Mouse (Mus musculus): ENCODE data around the gene Mdm4. TPM values are rescaled to one million over a fixed set of nuclear protein-coding genes. Genes with fewer than 3 reads are reported as not detected.

The Mdm4 gene
- total and polyA plus RNA-seq, 2 experiments from 2014 or later: 13.4 to 42.2 TPM

DNA sequence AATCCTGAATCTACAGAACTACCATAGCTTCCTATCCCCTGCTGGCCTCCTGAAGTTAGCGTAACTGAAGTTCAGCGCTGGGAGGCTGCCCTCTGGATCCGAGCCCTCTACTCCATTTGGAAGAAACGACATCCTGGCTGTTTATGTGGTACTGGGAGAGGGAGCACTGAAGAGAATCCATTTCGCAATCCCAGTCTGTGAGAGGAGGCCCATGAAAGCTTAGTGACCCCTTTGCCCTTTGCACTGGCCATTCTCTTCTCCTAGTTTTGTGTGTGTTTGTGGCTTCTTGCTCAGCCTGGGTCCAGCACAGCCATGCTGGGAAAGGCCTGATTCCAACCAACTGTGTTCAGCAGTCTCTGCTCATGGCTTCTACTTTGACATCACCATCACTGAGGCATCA is 73.6 kb downstream of the Mdm4 start:
- Histone ChIP-seq H3K27me3 (ENCODE audit: control insufficient read depth, insufficient read depth, low read length) (no peaks in the 10 kb centered on the region), H3K4me3 (ENCODE audit: low read depth, low read length) (no peak overlapping the region), H3K36me3 (replicated peaks; ENCODE audit: control insufficient read depth, insufficient read depth, low read length) (no peaks in the 10 kb centered on the region), H3K4me1 (ENCODE audit: control insufficient read depth, insufficient read depth) (no peaks in the 10 kb centered on the region), H3K9ac (replicated peaks; ENCODE audit: low read depth, low read length) (no peak overlapping the region), H3K4me2 (ENCODE audit: low read depth, low read length) (no peak overlapping the region), H3K9me3 (replicated peaks; ENCODE audit: control insufficient read depth, low read length) (no peaks in the 10 kb centered on the region), H3K27ac (ENCODE audit: low read depth) (no peak overlapping the region)
- 83% methylated on average over 5 of the region's 5 CpGs for WGBS
- DNase-seq (ENCODE audit: low spot score) (no peak), ATAC-seq (ENCODE audit: insufficient read depth, low read depth) (no peak)
- TF ChIP-seq EP300 (IDR thresholded peaks at IDR 0.05; ENCODE audit: low read depth) (no peak), CTCF (IDR thresholded peaks at IDR 0.05; ENCODE audit: low read depth) (no peak)

DNA sequence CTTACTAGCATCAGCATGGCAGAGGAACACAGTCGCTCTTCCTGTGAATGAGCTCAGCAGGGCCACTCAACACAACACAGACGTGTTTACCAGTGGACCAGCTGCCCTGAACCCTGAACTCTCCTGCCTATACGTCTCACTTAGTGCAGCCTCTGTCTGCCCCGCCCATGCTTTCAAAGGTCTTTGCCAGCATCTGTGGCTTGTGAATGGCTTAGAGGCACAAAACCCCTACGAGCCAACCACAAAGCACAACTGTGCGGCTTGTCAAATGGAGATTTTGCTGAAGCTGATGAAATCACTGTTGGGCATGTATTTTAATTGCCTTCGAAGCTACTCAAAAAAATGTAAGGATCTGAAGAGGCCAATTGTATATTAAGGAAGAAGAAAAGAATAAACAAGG is 82.5 kb downstream of the Mdm4 start:
- ATAC-seq (ENCODE audit: insufficient read depth, low read depth) (no peak), DNase-seq (ENCODE audit: low spot score) (no peak)
- 63% methylated on average over 7 of the region's 7 CpGs for WGBS
- TF ChIP-seq EP300 (IDR thresholded peaks at IDR 0.05; ENCODE audit: low read depth) (no peak), CTCF (IDR thresholded peaks at IDR 0.05; ENCODE audit: low read depth) (no peak)
- no peaks in the 10 kb centered on the region for H3K27me3 ChIP-seq (ENCODE audit: control insufficient read depth, insufficient read depth, low read length)
- H3K4me1 ChIP-seq (ENCODE audit: control insufficient read depth, insufficient read depth): no peaks in the 10 kb centered on the region
- no peak overlapping the region for H3K27ac ChIP-seq (ENCODE audit: low read depth)
- no peak overlapping the region for H3K4me2 ChIP-seq (ENCODE audit: low read depth, low read length)
- H3K36me3 ChIP-seq (replicated peaks; ENCODE audit: control insufficient read depth, insufficient read depth, low read length): no peaks in the 10 kb centered on the region
- no peaks in the 10 kb centered on the region for H3K9me3 ChIP-seq (replicated peaks; ENCODE audit: control insufficient read depth, low read length)
- no peak overlapping the region for H3K9ac ChIP-seq (replicated peaks; ENCODE audit: low read depth, low read length)
- H3K4me3 ChIP-seq (ENCODE audit: low read depth, low read length): no peak overlapping the region

DNA sequence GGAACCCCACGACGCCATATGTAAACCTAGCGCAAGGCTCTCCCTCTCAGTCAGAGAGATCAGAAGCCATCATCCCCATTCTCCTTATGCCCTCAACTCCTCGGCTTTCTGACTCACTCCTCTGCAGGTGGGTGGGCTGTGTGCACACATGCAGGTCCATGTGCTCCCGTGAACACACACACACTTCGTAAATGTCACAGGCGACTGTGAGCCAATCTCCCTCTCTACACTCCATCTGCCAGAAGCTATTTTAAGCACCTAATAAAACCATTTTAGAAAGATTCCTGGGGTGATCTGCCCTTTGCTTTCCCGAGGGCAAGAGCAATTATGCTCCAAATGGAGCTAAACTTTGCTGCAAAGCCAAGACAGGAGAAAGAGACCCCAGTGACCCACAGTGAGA is 84.5 kb downstream of the Mdm4 start:
- H3K9me3 ChIP-seq (replicated peaks; ENCODE audit: control insufficient read depth, low read length): no peaks in the 10 kb centered on the region
- no peak overlapping the region for H3K27ac ChIP-seq (ENCODE audit: low read depth)
- TF ChIP-seq EP300 (IDR thresholded peaks at IDR 0.05; ENCODE audit: low read depth) (no peak), CTCF (IDR thresholded peaks at IDR 0.05; ENCODE audit: low read depth) (no peak)
- no peaks in the 10 kb centered on the region for H3K36me3 ChIP-seq (replicated peaks; ENCODE audit: control insufficient read depth, insufficient read depth, low read length)
- no peak overlapping the region for H3K4me2 ChIP-seq (ENCODE audit: low read depth, low read length)
- 68% methylated on average over 8 of the region's 8 CpGs for WGBS
- no peaks in the 10 kb centered on the region for H3K27me3 ChIP-seq (ENCODE audit: control insufficient read depth, insufficient read depth, low read length)
- no peak overlapping the region for H3K9ac ChIP-seq (replicated peaks; ENCODE audit: low read depth, low read length)
- DNase-seq (ENCODE audit: low spot score): no peak
- no peak overlapping the region for H3K4me3 ChIP-seq (ENCODE audit: low read depth, low read length)
- no peaks in the 10 kb centered on the region for H3K4me1 ChIP-seq (ENCODE audit: control insufficient read depth, insufficient read depth)
- ATAC-seq (ENCODE audit: insufficient read depth, low read depth): no peak

DNA sequence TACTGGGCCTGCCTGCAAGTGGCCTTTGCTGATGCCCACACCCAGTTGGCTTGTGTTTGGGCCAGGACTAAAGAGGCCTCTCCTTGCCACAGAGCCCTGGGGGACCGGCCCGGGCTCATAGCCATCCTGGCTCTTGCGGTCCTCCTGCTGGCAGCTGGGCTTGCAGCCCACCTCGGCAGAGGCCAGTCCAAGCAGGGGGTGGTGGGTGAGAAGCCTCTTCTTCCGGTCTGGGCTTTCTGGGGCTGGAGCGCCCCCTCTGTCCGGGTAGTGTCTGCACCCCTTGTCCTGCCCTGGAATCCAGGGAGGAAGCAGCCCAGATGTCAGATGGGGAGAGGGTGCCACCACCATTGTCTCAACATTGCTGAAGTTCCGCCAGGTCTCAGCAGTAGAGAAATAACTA is 91.4 kb downstream of the Mdm4 start:
- TF ChIP-seq CTCF (IDR thresholded peaks at IDR 0.05; ENCODE audit: low read depth) (no peak), EP300 (IDR thresholded peaks at IDR 0.05; ENCODE audit: low read depth) (no peak)
- no peak overlapping the region for H3K4me3 ChIP-seq (ENCODE audit: low read depth, low read length)
- 66% methylated on average over 8 of the region's 8 CpGs for WGBS
- no peak overlapping the region for H3K27ac ChIP-seq (ENCODE audit: low read depth)
- no peaks in the 10 kb centered on the region for H3K4me1 ChIP-seq (ENCODE audit: control insufficient read depth, insufficient read depth)
- no peak overlapping the region for H3K4me2 ChIP-seq (ENCODE audit: low read depth, low read length)
- DNase-seq (ENCODE audit: low spot score): no peak
- ATAC-seq (ENCODE audit: insufficient read depth, low read depth): no peak
- no peaks in the 10 kb centered on the region for H3K36me3 ChIP-seq (replicated peaks; ENCODE audit: control insufficient read depth, insufficient read depth, low read length)
- no peak overlapping the region for H3K9ac ChIP-seq (replicated peaks; ENCODE audit: low read depth, low read length)
- no peaks in the 10 kb centered on the region for H3K27me3 ChIP-seq (ENCODE audit: control insufficient read depth, insufficient read depth, low read length)
- H3K9me3 ChIP-seq (replicated peaks; ENCODE audit: control insufficient read depth, low read length): no peaks in the 10 kb centered on the region

DNA sequence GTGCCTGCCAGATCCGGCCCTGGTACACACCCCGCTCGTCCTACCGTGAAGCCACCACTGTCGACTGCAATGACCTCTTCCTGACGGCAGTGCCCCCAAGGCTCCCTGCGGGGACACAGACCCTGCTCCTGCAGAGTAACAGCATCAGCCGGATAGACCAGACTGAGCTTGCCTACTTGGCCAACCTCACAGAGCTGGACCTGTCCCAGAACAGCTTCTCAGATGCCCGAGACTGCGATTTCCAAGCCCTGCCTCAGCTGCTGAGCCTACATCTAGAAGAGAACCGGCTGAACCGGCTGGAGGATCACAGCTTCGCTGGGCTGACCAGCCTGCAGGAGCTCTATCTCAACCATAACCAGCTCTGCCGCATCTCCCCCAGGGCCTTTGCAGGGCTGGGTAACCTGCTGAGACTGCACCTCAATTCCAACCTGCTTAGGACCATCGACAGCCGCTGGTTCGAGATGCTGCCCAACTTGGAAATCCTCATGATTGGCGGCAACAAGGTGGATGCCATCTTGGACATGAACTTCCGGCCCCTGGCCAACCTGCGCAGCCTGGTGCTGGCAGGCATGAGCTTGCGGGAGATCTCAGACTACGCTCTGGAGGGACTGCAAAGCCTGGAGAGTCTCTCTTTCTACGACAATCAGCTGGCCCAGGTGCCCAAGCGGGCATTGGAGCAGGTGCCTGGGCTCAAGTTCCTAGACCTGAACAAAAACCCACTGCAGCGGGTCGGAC is 92.9 kb downstream of the Mdm4 start:
- no peaks in the 10 kb centered on the region for H3K36me3 ChIP-seq (replicated peaks; ENCODE audit: control insufficient read depth, insufficient read depth, low read length)
- H3K9ac ChIP-seq (replicated peaks; ENCODE audit: low read depth, low read length): no peak overlapping the region
- H3K9me3 ChIP-seq (replicated peaks; ENCODE audit: control insufficient read depth, low read length): no peaks in the 10 kb centered on the region
- TF ChIP-seq CTCF (IDR thresholded peaks at IDR 0.05; ENCODE audit: low read depth) (no peak), EP300 (IDR thresholded peaks at IDR 0.05; ENCODE audit: low read depth) (no peak)
- no peak overlapping the region for H3K4me3 ChIP-seq (ENCODE audit: low read depth, low read length)
- H3K4me1 ChIP-seq (ENCODE audit: control insufficient read depth, insufficient read depth): no peaks in the 10 kb centered on the region
- no peak overlapping the region for H3K4me2 ChIP-seq (ENCODE audit: low read depth, low read length)
- WGBS: 86% methylated on average over 26 of the region's 26 CpGs
- no peaks in the 10 kb centered on the region for H3K27me3 ChIP-seq (ENCODE audit: control insufficient read depth, insufficient read depth, low read length)
- no peak for ATAC-seq (ENCODE audit: insufficient read depth, low read depth)
- no peak overlapping the region for H3K27ac ChIP-seq (ENCODE audit: low read depth)
- DNase-seq (ENCODE audit: low spot score): no peak

DNA sequence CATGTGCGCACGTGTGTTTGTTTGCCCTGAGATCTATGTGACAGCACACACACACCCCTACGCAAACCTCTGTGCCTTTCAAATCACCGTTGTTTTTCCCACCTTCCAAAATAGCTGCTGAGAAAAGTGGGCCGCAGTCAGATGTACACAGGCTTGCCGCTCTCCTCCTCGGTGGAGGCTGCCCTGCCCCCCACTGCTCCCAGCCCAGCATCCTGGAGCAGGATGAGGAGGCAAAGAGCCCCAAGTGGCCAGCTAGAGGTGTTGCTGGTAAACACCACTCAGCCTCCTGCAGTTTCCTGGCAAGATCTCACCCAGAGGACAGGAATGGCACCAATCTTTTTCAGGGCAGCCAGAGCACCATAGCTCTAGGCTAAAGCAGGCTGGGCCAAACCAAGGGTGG is 95.5 kb downstream of the Mdm4 start:
- H3K9ac ChIP-seq (replicated peaks; ENCODE audit: low read depth, low read length): no peak overlapping the region
- H3K27me3 ChIP-seq (ENCODE audit: control insufficient read depth, insufficient read depth, low read length): no peaks in the 10 kb centered on the region
- no peaks in the 10 kb centered on the region for H3K4me1 ChIP-seq (ENCODE audit: control insufficient read depth, insufficient read depth)
- no peak overlapping the region for H3K4me3 ChIP-seq (ENCODE audit: low read depth, low read length)
- WGBS: 35% methylated on average over 7 of the region's 7 CpGs
- DNase-seq (ENCODE audit: low spot score): peak; percentile 65
- ATAC-seq (ENCODE audit: insufficient read depth, low read depth): peak; percentile 80
- no peaks in the 10 kb centered on the region for H3K9me3 ChIP-seq (replicated peaks; ENCODE audit: control insufficient read depth, low read length)
- H3K27ac ChIP-seq (ENCODE audit: low read depth): no peak overlapping the region
- H3K36me3 ChIP-seq (replicated peaks; ENCODE audit: control insufficient read depth, insufficient read depth, low read length): no peaks in the 10 kb centered on the region
- TF ChIP-seq CTCF (IDR thresholded peaks at IDR 0.05; ENCODE audit: low read depth) (peak; percentile 56), EP300 (IDR thresholded peaks at IDR 0.05; ENCODE audit: low read depth) (no peak)
- no peak overlapping the region for H3K4me2 ChIP-seq (ENCODE audit: low read depth, low read length)
